Mouse (Mus musculus) cerebellum, adult 2 months (tissue): ENCODE results near the gene Nsg2. TPM values are rescaled to one million over a fixed set of nuclear protein-coding genes. Genes with fewer than 3 reads are reported as not detected.

Source experiments
- DNase-seq, 2 experiments: peaks; one replicate each; pipeline ENCODE4 v3.0.0; 2021
- H3K27ac ChIP-seq: fragments of 200-500 bp; 2 replicates; pipeline ENCODE4 v1.5.1; 2012; ENCODE audit warnings: low read length, control low read depth, inconsistent platforms; ENCODE audit not compliant: insufficient read depth
- H3K27me3 ChIP-seq: fragments of 200-500 bp; 2 replicates; pipeline ENCODE4 v1.6.1; 2012; ENCODE audit warnings: inconsistent platforms, mild to moderate bottlenecking, low read length, moderate library complexity; ENCODE audit not compliant: control insufficient read depth, insufficient read depth
- H3K4me1 ChIP-seq: fragments of 200-500 bp; 2 replicates; pipeline ENCODE4 v1.6.1; 2011; ENCODE audit warnings: low read length; ENCODE audit not compliant: control insufficient read depth, insufficient read depth
- H3K4me3 ChIP-seq: fragments of 200-500 bp; replicated peaks from 2 replicates; pipeline ENCODE3; 2011; ENCODE audit warnings: mild to moderate bottlenecking, low read depth, low read length, control low read depth; ENCODE audit not compliant: insufficient read depth
- CTCF ChIP-seq: fragments of 200-500 bp; IDR thresholded peaks from 2 replicates; pipeline ENCODE4 v1.5.1; 2011; ENCODE audit warnings: low read depth, mild to moderate bottlenecking, control low read depth, low read length, moderate library complexity, borderline replicate concordance; ENCODE audit not compliant: insufficient read depth
- POLR2A ChIP-seq: fragments of 200-500 bp; IDR thresholded peaks from 2 replicates; pipeline ENCODE4 v1.6.1; 2011; ENCODE audit warnings: low read length, control low read depth, borderline replicate concordance; ENCODE audit not compliant: insufficient read depth
- WGBS: fragments of 180-500 bp; shearing (Covaris S2); methylation state at CpG from one replicate; pipeline ENCODE4 v1.1.7; 2018; 5-methylcytosine and 5-hydroxymethylcytosine counted together
- polyA plus RNA-seq: library from polyadenylated mRNA; depleted of rRNA; stranded (reverse); fragments of >200 nt; gene quantifications from 2 replicates; pipeline ENCODE4 v1.2.3, GENCODE M21; 2012

Gene Nsg2
- polyA plus RNA-seq, 1 experiment, result 169 TPM

DNA sequence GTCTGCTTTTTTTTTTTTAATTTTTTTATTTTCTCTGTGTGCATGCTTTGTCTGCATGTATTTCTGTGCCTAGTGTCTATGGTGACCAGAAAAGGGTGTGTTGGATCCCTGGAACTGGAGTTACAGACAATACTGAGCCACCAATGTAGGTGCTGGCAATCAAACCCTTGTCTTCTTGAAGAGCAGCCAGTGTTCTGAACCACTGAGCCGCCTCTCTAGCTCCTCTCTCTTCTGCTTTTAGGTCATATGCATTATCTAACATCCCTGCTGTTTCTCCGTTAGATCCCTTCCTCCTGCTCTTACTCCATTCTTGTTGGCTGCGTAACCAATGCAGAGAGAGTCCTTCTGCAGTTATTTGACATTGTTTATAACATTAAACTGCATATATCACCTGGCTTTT is 8.6 kb downstream of the Nsg2 start:
- Histone ChIP-seq H3K4me3 (no peak overlapping the region), H3K27ac (no peak overlapping the region), H3K4me1 (peaks cover 3% of the 10 kb centered on the region), H3K27me3 (no peaks in the 10 kb centered on the region)
- no peak for TF ChIP-seq CTCF
- no peak for TF ChIP-seq POLR2A
- 69% methylated on average over 3 of the region's 3 CpGs for WGBS
- no peak for DNase-seq

DNA sequence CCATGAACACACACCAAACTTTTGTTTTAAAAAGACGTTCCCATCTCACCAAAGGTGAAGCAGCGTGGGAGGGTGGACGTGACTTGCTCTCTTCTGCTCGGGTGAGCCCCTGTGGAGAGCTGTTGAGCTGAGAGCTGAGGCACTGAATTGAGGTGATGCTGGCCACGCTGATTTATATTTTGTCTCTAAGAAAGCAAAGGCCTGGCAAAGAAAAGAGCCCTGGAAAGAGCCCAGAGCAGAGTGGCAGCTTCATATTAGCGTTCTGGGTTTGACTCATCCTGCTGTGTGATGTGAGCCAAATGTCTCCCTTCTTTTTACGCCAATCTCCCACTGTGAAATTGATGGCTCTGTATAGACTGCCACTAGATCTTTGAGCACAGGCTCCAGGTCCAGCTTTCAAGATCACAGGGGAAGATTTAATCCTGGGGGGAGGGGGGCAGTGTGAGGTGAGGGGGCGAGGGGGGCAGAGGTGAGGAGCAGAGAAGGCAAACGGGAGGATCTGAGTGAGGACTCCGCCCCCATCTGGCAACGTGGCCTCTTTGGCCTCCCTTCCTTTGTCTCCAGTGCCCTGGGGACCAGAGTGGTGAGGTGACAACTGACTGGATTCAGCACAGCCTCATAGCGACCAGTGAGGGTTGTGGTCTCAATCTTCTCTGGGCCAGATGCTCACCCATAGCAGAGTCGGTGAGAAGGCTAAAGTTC is 9.8 kb downstream of the Nsg2 start:
- peaks cover 3% of the 10 kb centered on the region for H3K4me1 ChIP-seq
- no peak overlapping the region for H3K27ac ChIP-seq
- no peaks in the 10 kb centered on the region for H3K27me3 ChIP-seq
- H3K4me3 ChIP-seq, result no peak overlapping the region
- TF ChIP-seq POLR2A, result no peak
- no peak for TF ChIP-seq CTCF
- peak; percentile 38 to 67 for DNase-seq
- WGBS, result 19% methylated on average over 13 of the region's 13 CpGs

DNA sequence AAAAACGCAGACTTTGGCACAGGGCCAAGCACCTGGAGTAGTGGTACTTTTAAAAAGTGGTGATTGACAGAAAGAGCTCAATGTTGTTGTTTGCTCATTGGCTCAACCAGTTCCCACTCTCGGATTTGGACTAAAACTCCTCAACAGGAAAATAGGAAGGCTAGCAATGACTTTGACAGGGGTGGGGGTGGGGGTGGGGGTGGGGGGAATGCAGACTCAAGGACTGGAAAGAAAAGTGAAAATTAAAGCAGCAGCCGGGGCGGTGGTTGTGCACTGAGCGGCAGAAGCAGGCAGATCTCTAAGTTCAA is 10.4 kb downstream of the Nsg2 start:
- Histone ChIP-seq H3K27me3 (no peaks in the 10 kb centered on the region), H3K4me1 (peaks cover 3% of the 10 kb centered on the region), H3K4me3 (no peak overlapping the region), H3K27ac (no peak overlapping the region)
- TF ChIP-seq CTCF (no peak), POLR2A (no peak)
- no peak for DNase-seq
- WGBS, result 60% methylated on average over 5 of the region's 5 CpGs

- no peak overlapping the region for H3K27ac ChIP-seq
- TF ChIP-seq CTCF (no peak), POLR2A (no peak)
- no peak overlapping the region for H3K4me3 ChIP-seq
- WGBS, result 57% methylated on average over 9 of the region's 9 CpGs
- peaks cover 3% of the 10 kb centered on the region for H3K4me1 ChIP-seq
- no peak for DNase-seq
- H3K27me3 ChIP-seq, result no peaks in the 10 kb centered on the region
These were observed 11.8 kb downstream of the Nsg2 start for GRCm38 (mm10) chr11:32011867-32012603.

DNA sequence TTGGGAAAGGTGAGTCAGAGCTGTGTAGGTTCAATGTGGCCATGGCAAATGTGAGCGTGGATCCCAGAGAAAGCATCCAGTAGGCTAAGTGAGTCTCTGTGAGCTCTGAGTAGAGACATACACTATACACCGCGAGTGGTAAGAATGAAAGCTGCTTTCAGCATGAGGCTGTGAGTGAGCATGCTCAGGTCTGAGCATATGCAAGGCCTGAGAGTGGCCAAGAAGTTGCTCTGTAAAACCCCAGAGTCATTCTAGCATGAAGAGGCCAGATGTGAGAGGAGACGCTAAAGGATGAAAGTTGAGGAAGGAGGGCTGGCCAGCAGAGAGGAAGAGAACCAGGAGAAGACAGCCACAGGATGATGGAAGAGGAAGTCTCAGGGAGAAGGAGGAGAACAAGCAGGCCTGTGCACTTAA is 12.8 kb downstream of the Nsg2 start:
- TF ChIP-seq CTCF (no peak), POLR2A (no peak)
- H3K4me3 ChIP-seq, result no peak overlapping the region
- no peak overlapping the region for H3K27ac ChIP-seq
- WGBS, result 62% methylated on average over 4 of the region's 4 CpGs
- H3K4me1 ChIP-seq, result peaks cover 3% of the 10 kb centered on the region
- H3K27me3 ChIP-seq, result no peaks in the 10 kb centered on the region
- no peak for DNase-seq

DNA sequence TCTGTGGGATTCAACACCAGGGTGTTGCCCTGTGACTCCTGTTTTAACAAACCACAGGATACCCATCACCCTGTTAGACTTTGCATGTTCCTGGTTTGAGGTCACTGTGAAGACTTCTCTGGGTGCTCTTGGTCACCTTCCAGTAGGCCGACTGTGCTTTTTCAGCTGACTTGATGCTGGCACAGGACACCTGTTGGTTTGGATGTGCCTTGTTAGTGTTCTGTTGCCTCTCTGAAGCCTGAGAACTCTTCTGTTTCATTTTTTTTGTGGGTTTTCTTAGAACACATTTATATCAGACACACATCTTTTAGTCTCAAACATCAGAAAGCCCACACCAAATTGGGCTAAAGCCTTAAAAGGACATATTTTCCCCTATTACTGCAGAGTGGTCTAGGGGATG is 13.3 kb downstream of the Nsg2 start:
- no peak overlapping the region for H3K27ac ChIP-seq

DNA sequence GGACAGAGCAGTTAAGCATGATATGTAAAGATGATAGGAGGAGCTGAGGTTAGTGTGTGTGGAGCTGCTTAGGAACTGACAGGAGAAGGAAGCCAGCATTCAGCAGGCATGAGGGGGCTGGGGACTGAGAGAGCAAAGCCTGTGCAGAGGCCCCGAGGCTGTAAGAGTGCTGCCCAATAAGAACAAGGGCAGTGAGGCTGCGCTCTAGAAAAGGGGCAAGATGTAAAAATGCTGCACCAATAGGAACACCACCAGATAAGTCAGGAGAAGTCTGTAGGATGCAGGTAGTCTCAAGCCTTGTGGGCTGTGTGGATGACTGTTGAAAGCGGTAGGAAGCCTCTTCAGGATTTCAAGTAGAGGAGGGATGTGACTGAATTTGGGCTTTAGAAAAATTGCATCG is 17.9 kb downstream of the Nsg2 start:
- TF ChIP-seq CTCF, result no peak
- no peak for TF ChIP-seq POLR2A
- H3K27ac ChIP-seq, result no peak overlapping the region
- 0 out of 2 replicates have a peak, but pooled peaks cover 5% of the 10 kb centered on the region for H3K4me1 ChIP-seq
- H3K27me3 ChIP-seq, result no peaks in the 10 kb centered on the region
- H3K4me3 ChIP-seq, result no peak overlapping the region
- 77% methylated on average over 4 of the region's 4 CpGs for WGBS
- no peak for DNase-seq

More for the DNA sequence above, 13.3 kb downstream of the Nsg2 start:
- DNase-seq, result no peak
- 38% methylated on average over 1 of the region's 1 CpGs for WGBS
- no peak overlapping the region for H3K4me3 ChIP-seq
- peaks cover 3% of the 10 kb centered on the region for H3K4me1 ChIP-seq
- TF ChIP-seq CTCF (no peak), POLR2A (no peak)
- no peaks in the 10 kb centered on the region for H3K27me3 ChIP-seq
